Mouse (Mus musculus): ENCODE data around the gene Neurl1a. TPM values are rescaled to one million over a fixed set of nuclear protein-coding genes. Genes with fewer than 3 reads are reported as not detected.
"Not testable (repeated sequence)": the region's sequence is repeated elsewhere in the genome, so short reads cannot be mapped to it uniquely, and the experiment has no call there.

Neurl1a gene
- 8.7 TPM in 2 replicates for polyA plus RNA-seq (2016; fragmentation: Nextera tagmentation; extraction: Ambion mirVana)

DNA sequence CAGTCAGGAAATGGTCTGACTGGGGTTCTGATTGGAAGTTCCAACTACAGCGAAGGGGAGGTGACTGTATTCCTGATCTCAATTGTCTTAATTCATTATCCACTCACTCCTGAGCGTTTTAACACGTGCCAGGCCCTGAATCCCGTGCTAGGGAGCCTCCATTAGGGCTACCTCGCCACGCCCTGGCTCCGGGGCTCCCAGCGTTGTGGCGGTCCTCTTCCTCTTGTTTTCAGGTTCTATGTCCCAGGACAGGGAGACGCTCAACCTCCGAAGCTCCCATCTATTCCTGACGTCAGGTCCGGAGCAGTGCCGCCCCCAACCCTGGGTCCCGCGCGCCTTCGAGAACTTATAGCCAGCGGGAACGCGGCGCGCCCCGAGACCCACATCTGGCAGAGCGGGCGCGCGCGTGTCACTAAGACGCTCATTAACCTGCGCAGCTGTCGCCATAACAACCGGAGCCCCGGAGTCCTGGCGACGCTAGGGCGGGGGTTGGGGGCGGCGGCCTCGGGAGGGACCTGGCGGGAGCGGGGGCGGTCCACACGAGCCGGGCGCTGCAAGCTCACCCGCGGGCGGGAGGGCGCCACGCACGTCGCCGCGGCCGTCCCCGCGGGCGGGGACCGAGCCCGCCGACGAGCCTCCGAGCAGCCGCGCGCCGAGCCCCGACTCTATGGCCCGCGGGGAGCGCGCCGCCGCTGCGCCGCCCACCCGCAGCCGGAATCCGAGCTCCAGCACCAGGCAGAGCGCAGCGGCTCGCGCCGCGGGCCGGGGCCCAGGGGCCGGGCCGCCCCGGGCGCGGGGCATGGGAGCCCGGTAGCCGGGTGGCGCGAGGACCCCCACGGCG is at the start of gene Neurl1a:
TSS of gene Neurl1a (plus strand) at position 390 of the 841 bp plus-strand sequence.
- Histone ChIP-seq H3K27ac (peak within 1 kb of the TSS; percentile 50; the same call in 1 of the 2 replicates), H3K4me3 (peak within 1 kb of the TSS; percentile 68), H3K27me3 (peaks cover 31% of the 10 kb centered on the region), H3K9me3 (peaks cover 8% of the 10 kb centered on the region), H3K4me1 (peaks cover 6% of the 10 kb centered on the region), H3K9ac (peak within 1 kb of the TSS; percentile 73), H3K4me2 (replicated peaks) (peak within 1 kb of the TSS; percentile 93), H3K36me3 (no peaks in the 10 kb centered on the region)
- ATAC-seq (ENCODE audit: insufficient number of reproducible peaks, insufficient read depth, low FRiP score, low TSS enrichment), result peak; percentile 36; the same call in 1 of the 2 replicates
- WGBS, result under 1% methylated on average over 77 of the region's 98 CpGs

- no peak for ATAC-seq (ENCODE audit: insufficient number of reproducible peaks, insufficient read depth, low FRiP score, low TSS enrichment)
- Histone ChIP-seq H3K9me3 (no peaks in the 10 kb centered on the region), H3K27ac (no peak overlapping the region), H3K9ac (no peak overlapping the region), H3K4me3 (no peak overlapping the region), H3K4me1 (no peaks in the 10 kb centered on the region), H3K27me3 (no peaks in the 10 kb centered on the region), H3K4me2 (replicated peaks) (no peak overlapping the region), H3K36me3 (peaks cover 79% of the 10 kb centered on the region)
- WGBS, result 89% methylated on average over 11 of the region's 11 CpGs
These were observed 49.8 kb upstream of the Neurl1a start for GRCm38 (mm10) chr19:47128835-47129234.

DNA sequence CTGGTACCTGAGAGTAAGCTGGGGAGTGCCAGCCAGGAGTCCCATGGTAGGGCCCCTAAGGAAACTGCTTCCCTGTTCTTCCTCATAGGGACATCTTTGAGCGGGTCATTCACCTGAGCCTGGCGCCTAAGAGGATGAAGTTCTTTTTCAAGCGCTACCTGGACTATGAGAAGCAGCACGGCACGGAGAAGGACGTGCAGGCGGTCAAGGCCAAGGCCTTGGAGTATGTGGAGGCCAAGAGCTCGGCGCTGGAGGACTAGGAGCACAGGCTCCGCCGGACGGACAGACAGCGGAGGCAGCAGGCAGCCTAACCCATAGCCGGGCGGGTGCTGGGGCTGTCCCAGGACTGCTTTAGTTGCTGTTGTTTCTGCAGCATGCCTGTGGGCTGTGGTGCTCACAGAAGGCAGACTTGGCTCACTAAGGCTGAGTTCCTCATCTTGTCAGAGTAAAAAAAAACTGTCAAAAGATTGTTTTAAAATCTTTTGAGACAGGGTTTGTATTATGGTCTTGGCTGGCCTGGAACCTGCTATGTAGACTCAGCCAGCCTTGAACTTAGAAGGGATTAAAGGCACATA is 48.0 kb upstream of the Neurl1a start:
- no peak for ATAC-seq (ENCODE audit: insufficient number of reproducible peaks, insufficient read depth, low FRiP score, low TSS enrichment)
- H3K27ac ChIP-seq, result no peak overlapping the region
- H3K4me2 ChIP-seq (replicated peaks), result no peak overlapping the region
- H3K36me3 ChIP-seq, result peaks cover 68% of the 10 kb centered on the region
- 95% methylated on average over 15 of the region's 15 CpGs for WGBS
- no peaks in the 10 kb centered on the region for H3K9me3 ChIP-seq
- H3K4me1 ChIP-seq, result no peaks in the 10 kb centered on the region
- H3K9ac ChIP-seq, result no peak overlapping the region
- no peaks in the 10 kb centered on the region for H3K27me3 ChIP-seq
- no peak overlapping the region for H3K4me3 ChIP-seq

GRCm38 (mm10) chr19:47133161-47133560 is 45.5 kb upstream of the Neurl1a start:
- Histone ChIP-seq H3K36me3 (peaks cover 47% of the 10 kb centered on the region), H3K9me3 (no peaks in the 10 kb centered on the region), H3K4me3 (no peak overlapping the region), H3K27me3 (no peaks in the 10 kb centered on the region), H3K9ac (no peak overlapping the region), H3K27ac (no peak overlapping the region), H3K4me2 (replicated peaks) (no peak overlapping the region), H3K4me1 (peaks cover 19% of the 10 kb centered on the region)
- WGBS, result 90% methylated on average over 7 of the region's 7 CpGs
- no peak for ATAC-seq (ENCODE audit: insufficient number of reproducible peaks, insufficient read depth, low FRiP score, low TSS enrichment)

DNA sequence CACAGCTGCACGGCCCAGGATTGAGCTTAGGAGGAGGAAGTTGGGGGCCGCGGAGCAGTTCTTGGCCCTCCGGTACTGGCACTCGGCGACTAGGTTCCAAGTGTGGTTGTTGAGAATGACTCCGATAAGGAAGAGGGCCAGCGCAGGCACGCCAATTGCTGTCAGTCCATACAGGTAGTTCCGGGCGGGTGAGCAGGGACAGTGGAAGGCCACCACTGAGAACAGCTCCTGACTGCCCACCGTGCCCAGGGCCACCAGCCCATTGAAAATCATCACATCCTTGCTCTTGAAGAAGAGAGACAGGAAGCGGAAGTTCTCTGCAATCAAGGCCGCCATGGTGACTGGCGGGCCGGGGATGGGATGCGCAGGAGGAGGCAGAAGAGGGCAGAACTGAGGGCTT is 43.1 kb upstream of the Neurl1a start:
- Histone ChIP-seq H3K4me2 (replicated peaks) (no peak overlapping the region), H3K27ac (no peak overlapping the region), H3K4me3 (no peak overlapping the region), H3K27me3 (no peaks in the 10 kb centered on the region), H3K9ac (no peak overlapping the region), H3K4me1 (peaks cover 28% of the 10 kb centered on the region), H3K9me3 (no peaks in the 10 kb centered on the region), H3K36me3 (peaks cover 23% of the 10 kb centered on the region)
- ATAC-seq (ENCODE audit: insufficient number of reproducible peaks, insufficient read depth, low FRiP score, low TSS enrichment), result no peak
- WGBS, result 86% methylated on average over 17 of the region's 17 CpGs

GRCm38 (mm10) chr19:47136170-47136569 is 42.5 kb upstream of the Neurl1a start:
- Histone ChIP-seq H3K27ac (no peak overlapping the region), H3K4me3 (no peak overlapping the region), H3K36me3 (peaks cover 19% of the 10 kb centered on the region), H3K9ac (no peak overlapping the region), H3K4me1 (peaks cover 28% of the 10 kb centered on the region), H3K27me3 (no peaks in the 10 kb centered on the region), H3K4me2 (replicated peaks) (no peak overlapping the region; the same call in 1 of the 2 replicates), H3K9me3 (no peaks in the 10 kb centered on the region)
- 82% methylated on average over 5 of the region's 5 CpGs for WGBS
- no peak for ATAC-seq (ENCODE audit: insufficient number of reproducible peaks, insufficient read depth, low FRiP score, low TSS enrichment)

DNA sequence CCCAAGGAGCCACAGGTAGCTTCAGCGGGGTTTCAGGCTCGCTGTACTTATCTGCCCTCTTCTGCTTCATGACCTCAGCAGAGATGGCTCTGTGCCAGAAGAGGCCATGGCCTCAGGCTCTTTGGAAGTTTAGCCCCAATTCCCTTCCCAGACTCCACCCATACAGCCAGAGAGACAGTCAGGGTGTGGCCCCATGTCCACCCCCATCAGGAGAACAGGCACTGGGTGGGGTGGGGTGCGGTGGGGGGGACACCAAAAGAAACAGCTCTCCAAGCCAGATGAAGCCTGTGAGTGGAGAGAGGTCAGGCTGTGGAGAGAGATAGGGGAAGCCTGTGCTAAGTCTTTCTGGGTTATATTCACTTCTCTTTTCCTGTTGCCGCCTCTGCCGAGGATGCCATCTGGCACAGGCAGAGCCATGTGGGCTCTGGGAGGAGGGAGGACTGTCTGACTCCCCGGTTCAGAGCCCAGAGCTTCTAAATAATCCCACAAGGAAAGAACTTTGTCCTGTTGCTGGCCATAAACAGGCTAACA is 41.5 kb upstream of the Neurl1a start:
- H3K9ac ChIP-seq, result peak overlapping the region; percentile 62
- WGBS, result 34% methylated on average over 6 of the region's 6 CpGs

GRCm38 (mm10) chr19:47137771-47138421 is 40.7 kb upstream of the Neurl1a start, which contains the start of gene Calhm2:
Gene Calhm2, minus strand, starts transcription at chr19:47138294.
- peaks cover 28% of the 10 kb centered on the region for H3K4me1 ChIP-seq
- H3K9me3 ChIP-seq, result no peaks in the 10 kb centered on the region
- H3K27ac ChIP-seq, result peak within 1 kb of the TSS; percentile 83
- no peaks in the 10 kb centered on the region for H3K27me3 ChIP-seq
- 4% methylated on average over 28 of the region's 28 CpGs for WGBS
- H3K36me3 ChIP-seq, result peaks cover 7% of the 10 kb centered on the region
- H3K9ac ChIP-seq, result peak within 1 kb of the TSS; percentile 62
- ATAC-seq (ENCODE audit: insufficient number of reproducible peaks, insufficient read depth, low FRiP score, low TSS enrichment), result no peak
- H3K4me3 ChIP-seq, result peak within 1 kb of the TSS; percentile 37
- peak within 1 kb of the TSS; percentile 57 for H3K4me2 ChIP-seq (replicated peaks)

More for the DNA sequence above, 41.5 kb upstream of the Neurl1a start:
- Histone ChIP-seq H3K27me3 (no peaks in the 10 kb centered on the region), H3K4me2 (replicated peaks) (peak overlapping the region; percentile 57), H3K4me1 (peaks cover 28% of the 10 kb centered on the region), H3K4me3 (peak overlapping the region; percentile 37), H3K36me3 (peaks cover 15% of the 10 kb centered on the region), H3K27ac (peak overlapping the region; percentile 83), H3K9me3 (no peaks in the 10 kb centered on the region)
- no peak for ATAC-seq (ENCODE audit: insufficient number of reproducible peaks, insufficient read depth, low FRiP score, low TSS enrichment)

DNA sequence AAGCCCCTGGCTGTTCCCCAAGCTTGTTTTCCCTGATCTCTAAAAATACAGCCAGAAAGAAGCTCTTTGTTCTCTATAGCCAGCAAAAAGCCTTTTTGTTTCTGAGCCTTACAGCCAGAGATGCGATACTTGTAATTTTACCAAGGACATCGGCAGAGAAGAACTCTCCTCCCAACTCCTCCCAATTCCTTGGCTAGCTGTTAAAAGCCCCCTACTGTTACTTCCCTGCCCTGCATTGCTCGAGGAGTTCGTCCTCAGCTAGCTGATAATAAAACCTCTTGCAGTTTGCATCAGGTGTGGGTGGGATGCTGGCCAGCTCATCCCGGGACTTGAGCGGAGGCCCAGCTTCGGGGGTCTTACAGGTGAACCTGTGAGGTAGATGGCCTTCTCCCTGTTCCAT is 39.0 kb upstream of the Neurl1a start:
- not testable (repeated sequence) for H3K4me3 ChIP-seq; H3K9me3 ChIP-seq; H3K27ac ChIP-seq; H3K27me3 ChIP-seq; ATAC-seq (ENCODE audit: insufficient number of reproducible peaks, insufficient read depth, low FRiP score, low TSS enrichment); H3K9ac ChIP-seq; H3K36me3 ChIP-seq; H3K4me2 ChIP-seq (replicated peaks)
- peaks cover 28% of the 10 kb centered on the region for H3K4me1 ChIP-seq
- WGBS, result 36% methylated on average over 7 of the region's 7 CpGs

DNA sequence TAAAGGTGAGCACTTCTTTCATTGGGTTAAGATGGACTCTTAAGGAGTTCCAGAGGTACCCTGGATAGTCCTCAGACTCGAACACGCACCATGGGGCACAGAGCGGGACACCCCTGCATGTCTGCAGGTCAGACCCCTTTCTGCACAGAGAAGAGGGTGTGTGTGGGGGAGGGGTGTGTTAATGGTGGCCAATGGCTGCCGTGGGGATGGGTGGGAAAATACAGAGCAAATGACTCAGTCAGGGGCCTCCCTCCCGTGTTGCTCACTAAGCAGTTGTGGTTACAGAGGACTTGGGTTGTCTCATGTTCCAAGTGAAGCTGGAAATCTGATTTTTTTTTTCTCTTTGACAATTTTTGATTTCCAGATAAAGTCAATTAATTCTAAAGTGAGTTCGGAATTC is 36.2 kb upstream of the Neurl1a start:
- Histone ChIP-seq H3K4me3 (no peak overlapping the region), H3K27me3 (0 out of 2 replicates have a peak, but pooled peaks cover 3% of the 10 kb centered on the region), H3K9ac (no peak overlapping the region), H3K4me2 (replicated peaks) (no peak overlapping the region), H3K4me1 (peaks cover 15% of the 10 kb centered on the region), H3K36me3 (no peaks in the 10 kb centered on the region), H3K9me3 (no peaks in the 10 kb centered on the region), H3K27ac (no peak overlapping the region)
- no peak for ATAC-seq (ENCODE audit: insufficient number of reproducible peaks, insufficient read depth, low FRiP score, low TSS enrichment)
- WGBS, result 81% methylated on average over 6 of the region's 6 CpGs

- Histone ChIP-seq H3K27me3 (0 out of 2 replicates have a peak, but pooled peaks cover 3% of the 10 kb centered on the region), H3K4me2 (replicated peaks) (no peak within 1 kb of the TSS), H3K9me3 (no peaks in the 10 kb centered on the region), H3K9ac (no peak within 1 kb of the TSS), H3K27ac (no peak within 1 kb of the TSS), H3K36me3 (no peaks in the 10 kb centered on the region), H3K4me1 (no peaks in the 10 kb centered on the region), H3K4me3 (no peak within 1 kb of the TSS)
- no peak for ATAC-seq (ENCODE audit: insufficient number of reproducible peaks, insufficient read depth, low FRiP score, low TSS enrichment)
- 88% methylated on average over 6 of the region's 6 CpGs for WGBS
These were observed 34.5 kb upstream of the Neurl1a start, which contains the start of gene Calhm1 for GRCm38 (mm10) chr19:47144154-47144553. Gene Calhm1, minus strand, starts transcription at chr19:47144254.

Measured in embryonic facial prominence, embryonic 12.5 days (tissue).